Mouse (Mus musculus): ENCODE results near the gene Ubap2. TPM values are rescaled to one million over a fixed set of nuclear protein-coding genes. Genes with fewer than 3 reads are reported as not detected.

Gene Ubap2
- polyA plus RNA-seq, 1 experiment from 2014 or later = 82.6 TPM

DNA sequence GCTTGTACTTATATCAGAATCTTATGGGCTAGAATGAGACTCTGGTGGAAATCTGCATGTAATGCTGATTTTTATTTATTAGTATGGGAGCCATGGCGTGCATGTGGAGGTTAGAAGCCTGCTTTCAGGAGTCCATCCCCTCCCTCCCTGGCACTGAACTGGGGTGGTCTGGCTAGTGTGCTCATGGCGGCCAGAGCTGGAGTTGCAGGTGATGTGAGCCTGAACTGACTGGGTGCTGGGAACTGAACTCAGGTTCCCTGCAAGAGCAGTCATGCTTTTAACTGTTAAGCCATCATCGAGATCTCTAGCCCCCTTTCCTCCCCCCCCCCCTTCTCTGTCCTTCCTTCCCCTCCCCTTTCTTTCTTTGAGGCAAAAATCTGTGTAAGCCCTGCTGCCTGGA, 125.1 kb downstream of the Ubap2 start:
- Histone ChIP-seq H3K4me1 (no peaks in the 10 kb centered on the region), H3K4me3 (replicated peaks) (no peak overlapping the region), H3K36me3 (replicated peaks) (peaks cover 9% of the 10 kb centered on the region; the same call in 1 of the 2 replicates), H3K27ac (no peak overlapping the region), H3K27me3 (no peaks in the 10 kb centered on the region), H3K4me2 (no peak overlapping the region), H3K9me3 (no peaks in the 10 kb centered on the region), H3K9ac (no peak overlapping the region)
- WGBS = 83% methylated on average over 3 of the region's 3 CpGs
- no peak for ATAC-seq (ENCODE audit: low FRiP score)

Other genes starting within 250 kb of the Ubap2 start
- gene Aqp7, start 227.0 kb downstream of the Ubap2 start, polyA plus RNA-seq (2016; fragmentation: Nextera tagmentation; extraction: Ambion mirVana) = not detected in 2 replicates
- gene Aqp3, start 177.0 kb downstream of the Ubap2 start, polyA plus RNA-seq (2016; fragmentation: Nextera tagmentation; extraction: Ambion mirVana) = 1.3 and 2.4 TPM in 2 replicates
- gene Nol6, start 150.7 kb downstream of the Ubap2 start, polyA plus RNA-seq (2016; fragmentation: Nextera tagmentation; extraction: Ambion mirVana) = 30.0 and 33.3 TPM in 2 replicates
- gene Ube2r2, start 139.4 kb downstream of the Ubap2 start, polyA plus RNA-seq (2016; fragmentation: Nextera tagmentation; extraction: Ambion mirVana) = 89.8 and 93.6 TPM in 2 replicates
- gene Dcaf12, start 39.7 kb upstream of the Ubap2 start, polyA plus RNA-seq (2016; fragmentation: Nextera tagmentation; extraction: Ambion mirVana) = 70.9 and 78.6 TPM in 2 replicates
- 79.7 and 80.4 TPM in 2 replicates for gene Ubap1, start 73.9 kb upstream of the Ubap2 start, polyA plus RNA-seq (2016; fragmentation: Nextera tagmentation; extraction: Ambion mirVana)
- 14.3 and 17.9 TPM in 2 replicates for gene Kif24, start 189.7 kb upstream of the Ubap2 start, polyA plus RNA-seq (2016; fragmentation: Nextera tagmentation; extraction: Ambion mirVana)
- 64.0 and 68.2 TPM in 2 replicates for gene Nudt2, start 190.0 kb upstream of the Ubap2 start, polyA plus RNA-seq (2016; fragmentation: Nextera tagmentation; extraction: Ambion mirVana)
- 6.3 and 7.8 TPM in 2 replicates for gene AI464131, start 227.9 kb upstream of the Ubap2 start, polyA plus RNA-seq (2016; fragmentation: Nextera tagmentation; extraction: Ambion mirVana)
- gene 1110017D15Rik, start 242.2 kb upstream of the Ubap2 start, polyA plus RNA-seq (2016; fragmentation: Nextera tagmentation; extraction: Ambion mirVana) = 7.2 and 10.5 TPM in 2 replicates